Mouse (Mus musculus) ES-E14 (cell line): ENCODE results near the gene Man2a1. TPM values are rescaled to one million over a fixed set of nuclear protein-coding genes. Genes with fewer than 3 reads are reported as not detected.

Source experiments
- DNase-seq: peaks from one replicate; pipeline ENCODE4 v3.0.0-alpha.2; 2013; ENCODE audit warnings: low read depth, low spot score
- H3K27ac ChIP-seq: 2 replicates; pipeline ENCODE4 v1.5.1; 2012; ENCODE audit warnings: low read depth, mild to moderate bottlenecking, low read length, moderate library complexity, mixed read lengths; ENCODE audit not compliant: poor library complexity, insufficient read depth, severe bottlenecking
- H3K36me3 ChIP-seq: 2 replicates; pipeline ENCODE4 v1.6.1; 2012; ENCODE audit warnings: mild to moderate bottlenecking, low read length, moderate library complexity, mixed read lengths; ENCODE audit not compliant: control insufficient read depth, poor library complexity, insufficient read depth, severe bottlenecking
- H3K4me1 ChIP-seq, 2 experiments: fragments of 150-350 bp in 1 of 2; sonication (generic) in 1 of 2; 2 replicates each; pipeline ENCODE4 v1.6.1; 2012; ENCODE audit warnings: low read length in 2 of 2, mild to moderate bottlenecking in 1 of 2, mixed read lengths in 1 of 2; ENCODE audit not compliant: control insufficient read depth in 2 of 2, insufficient read depth in 2 of 2, poor library complexity in 1 of 2
- H3K4me3 ChIP-seq, 2 experiments: fragments of 150-350 bp in 1 of 2; sonication (generic) in 1 of 2; 2 replicates each; pipeline ENCODE4 v1.5.1; 2012; ENCODE audit warnings: low read length in 2 of 2, low read depth in 1 of 2, mild to moderate bottlenecking in 1 of 2, mixed read lengths in 1 of 2; ENCODE audit not compliant: insufficient read depth in 1 of 2, poor library complexity in 1 of 2, severe bottlenecking in 1 of 2
- H3K9ac ChIP-seq: 2 replicates; pipeline ENCODE4 v1.6.1; 2012; ENCODE audit warnings: low read depth, mild to moderate bottlenecking, low read length, mixed read lengths; ENCODE audit not compliant: poor library complexity, insufficient read depth, severe bottlenecking
- H3K9me3 ChIP-seq: fragments of 150-350 bp; sonication (generic); 2 replicates; pipeline ENCODE4 v1.6.1; 2012; ENCODE audit warnings: low read depth, mild to moderate bottlenecking, low read length; ENCODE audit not compliant: control insufficient read depth, insufficient read depth
- CHD2 ChIP-seq: IDR thresholded peaks from 2 replicates; pipeline ENCODE4 v1.6.1; 2014; ENCODE audit warnings: mild to moderate bottlenecking, low read depth, low read length, inconsistent platforms
- HCFC1 ChIP-seq: IDR thresholded peaks from 2 replicates; pipeline ENCODE4 v1.6.1; 2012; ENCODE audit warnings: low read length, inconsistent platforms, borderline replicate concordance; ENCODE audit not compliant: insufficient read depth
- MAFK ChIP-seq: IDR thresholded peaks from 2 replicates; pipeline ENCODE4 v1.6.1; 2014; ENCODE audit warnings: mild to moderate bottlenecking, low read depth, low read length, inconsistent platforms; ENCODE audit not compliant: insufficient read depth
- ZC3H11A ChIP-seq: IDR thresholded peaks from 2 replicates; pipeline ENCODE4 v1.6.1; 2012; ENCODE audit warnings: low read depth, mild to moderate bottlenecking, inconsistent platforms, low read length, borderline replicate concordance
- ZNF384 ChIP-seq: IDR thresholded peaks from 2 replicates; pipeline ENCODE4 v1.6.1; 2012; ENCODE audit warnings: low read depth, low read length, inconsistent platforms
- in situ Hi-C, 2 experiments: fragments of 600-800 bp; cut with MboI; formaldehyde crosslinking; loops; one replicate each; pipeline ENCODE4 v1.15.1; 2025; ENCODE audit warnings: low sequenced_read_pairs in 2 of 2, inconsistent platforms in 1 of 2; ENCODE audit not compliant: unreplicated experiment in 2 of 2
- total RNA-seq: library from RNA; depleted of rRNA; stranded (reverse); fragments of 300-350 nt; gene quantifications from 2 replicates; pipeline ENCODE4 v1.2.3, GENCODE M21; 2012

Man2a1 gene
- total RNA-seq, 1 experiment: 42.7 TPM

GRCm38 (mm10) chr17:64577485-64577884 is 23.1 kb upstream of the Man2a1 start:
- DNase-seq: no peak
- in situ Hi-C loops: no loop called here

GRCm38 (mm10) chr17:64578346-64578745 is 22.2 kb upstream of the Man2a1 start:
- Histone ChIP-seq H3K27ac (no peak overlapping the region), H3K36me3 (no peaks in the 10 kb centered on the region), H3K4me3 (no peak overlapping the region), H3K4me1 (no peaks in the 10 kb centered on the region), H3K9ac (no peak overlapping the region), H3K9me3 (no peaks in the 10 kb centered on the region)
- TF ChIP-seq ZNF384 (no peak), ZC3H11A (no peak)
- in situ Hi-C loops: no loop called here
- DNase-seq: no peak

More at GRCm38 (mm10) chr17:64577485-64577884, 23.1 kb upstream of the Man2a1 start:
- Histone ChIP-seq H3K4me3 (no peak overlapping the region), H3K9ac (no peak overlapping the region), H3K9me3 (no peaks in the 10 kb centered on the region), H3K36me3 (no peaks in the 10 kb centered on the region), H3K27ac (no peak overlapping the region), H3K4me1 (no peaks in the 10 kb centered on the region)
- no peak for TF ChIP-seq HCFC1

- Histone ChIP-seq H3K4me3 (no peak overlapping the region), H3K9me3 (no peaks in the 10 kb centered on the region), H3K27ac (no peak overlapping the region), H3K9ac (no peak overlapping the region), H3K36me3 (no peaks in the 10 kb centered on the region), H3K4me1 (no peaks in the 10 kb centered on the region)
- no peak for TF ChIP-seq ZC3H11A
- no peak for TF ChIP-seq HCFC1
- TF ChIP-seq CHD2: no peak
- DNase-seq: no peak
- in situ Hi-C loops: no loop called here
Measured at GRCm38 (mm10) chr17:64579696-64580095, 20.8 kb upstream of the Man2a1 start.

GRCm38 (mm10) chr17:64581133-64581532 is 19.4 kb upstream of the Man2a1 start:
- in situ Hi-C loops: no loop called here

GRCm38 (mm10) chr17:64581962-64582361 is 18.6 kb upstream of the Man2a1 start:
- in situ Hi-C loops: no loop called here
- no peak for DNase-seq
- no peaks in the 10 kb centered on the region for H3K4me1 ChIP-seq
- no peak overlapping the region for H3K9ac ChIP-seq
- no peak overlapping the region for H3K4me3 ChIP-seq
- no peaks in the 10 kb centered on the region for H3K9me3 ChIP-seq
- TF ChIP-seq ZC3H11A (no peak), HCFC1 (no peak), CHD2 (no peak), ZNF384 (no peak), MAFK (no peak)
- no peaks in the 10 kb centered on the region for H3K36me3 ChIP-seq
- no peak overlapping the region for H3K27ac ChIP-seq

More at GRCm38 (mm10) chr17:64581133-64581532, 19.4 kb upstream of the Man2a1 start:
- Histone ChIP-seq H3K36me3 (no peaks in the 10 kb centered on the region), H3K4me3 (no peak overlapping the region), H3K27ac (no peak overlapping the region), H3K9me3 (no peaks in the 10 kb centered on the region), H3K4me1 (no peaks in the 10 kb centered on the region), H3K9ac (no peak overlapping the region)
- DNase-seq: no peak
- TF ChIP-seq ZNF384 (no peak), MAFK (no peak), HCFC1 (no peak), ZC3H11A (no peak), CHD2 (no peak)
